Mouse (Mus musculus) gastrocnemius, postnatal 36 days (tissue): ENCODE measurements at regions not wholly inside any gene's neighbourhood (a gene's known extent, or its start where the extent isn't known, plus 50 kb on each side); places are given as distances from the start of the nearest gene placed in this dataset.

Experiments
- DNase-seq, 2 experiments: peaks; one replicate each; pipeline ENCODE4 v3.0.0; 2022
- intact Hi-C: fragments of 180-260 bp; cut with DNase I; formaldehyde crosslinking; loops from one replicate; pipeline ENCODE4 v1.15.1; 2025

DNA sequence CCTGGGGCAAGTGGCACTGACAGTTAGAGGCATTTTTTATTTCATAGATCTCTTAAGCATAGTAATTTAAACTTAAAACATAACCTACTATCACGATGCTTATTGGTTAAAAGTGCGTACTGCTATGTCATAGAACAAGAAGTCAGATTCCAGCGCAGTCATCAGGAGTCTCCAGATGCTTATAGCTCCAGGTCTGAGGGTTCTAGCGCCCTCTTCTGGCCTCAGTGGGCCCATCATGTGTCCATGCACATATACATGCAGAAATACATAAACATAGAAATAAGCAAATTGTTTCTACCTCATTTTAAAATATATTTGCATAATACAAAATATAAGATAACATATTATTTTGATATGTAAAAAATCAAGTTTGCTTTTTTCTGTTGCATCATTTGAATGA lies 1002.8 kb upstream of the Adgrl2 start:
- no peak for DNase-seq
- intact Hi-C loops, result no loop called here

DNA sequence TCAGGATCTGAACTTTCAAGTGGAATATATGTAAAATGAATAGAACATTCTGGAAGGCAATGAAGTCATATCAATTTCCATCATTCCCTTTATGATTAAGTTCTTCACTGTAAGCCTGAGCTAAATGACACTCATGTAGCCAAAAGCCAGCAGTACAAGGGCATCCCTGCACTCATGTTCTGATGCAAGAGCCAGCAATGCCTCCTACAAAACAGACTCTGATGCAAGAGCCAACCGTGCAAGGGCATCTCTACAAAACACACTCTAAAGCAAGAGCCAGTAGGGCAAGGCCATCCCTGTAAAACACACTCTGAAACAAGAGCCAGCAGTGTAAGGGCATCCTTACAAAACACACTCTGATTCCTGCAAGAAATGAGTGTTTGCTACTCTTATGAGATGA lies 997.4 kb upstream of the Adgrl2 start:
- DNase-seq, result no peak
- intact Hi-C loops, result no loop called here

DNA sequence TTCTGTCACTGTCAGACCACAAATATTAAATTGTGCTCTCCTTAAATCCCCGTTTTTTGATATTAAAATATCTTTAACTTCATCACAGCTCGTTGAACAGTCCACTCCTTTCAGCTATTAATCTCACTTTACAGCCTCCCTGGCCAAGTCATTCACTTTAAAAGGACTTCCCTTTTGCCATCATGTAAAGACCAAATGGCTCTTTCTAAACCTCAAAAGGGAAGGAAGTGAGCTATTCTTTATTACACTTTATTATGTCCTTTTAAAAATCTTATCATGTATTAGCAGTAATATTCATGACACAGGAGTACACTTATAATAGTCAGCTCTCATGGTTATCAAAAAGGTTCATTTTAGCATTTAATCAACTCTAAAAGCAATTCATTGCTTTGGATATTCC lies 966.6 kb upstream of the Adgrl2 start:
- intact Hi-C loops, result no loop called here
- no peak for DNase-seq

DNA sequence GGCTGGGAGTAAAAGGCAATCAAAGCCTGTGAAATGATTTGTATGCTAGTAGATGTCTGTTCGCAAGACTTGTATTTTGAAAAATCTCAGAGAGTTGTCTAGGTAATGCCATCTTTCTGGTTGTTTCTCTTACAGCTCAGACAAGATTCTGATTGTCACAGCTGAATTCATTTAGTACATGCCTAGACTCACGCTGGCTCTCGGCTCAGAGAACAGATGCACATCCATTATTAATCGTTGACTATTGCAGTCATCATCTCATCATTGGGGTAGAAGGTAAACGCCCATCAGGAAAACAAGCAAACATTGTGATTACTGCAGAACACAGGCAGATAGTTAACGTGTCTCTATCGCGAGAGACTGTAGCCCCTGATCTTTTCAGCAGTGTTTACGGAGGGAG lies 945.8 kb upstream of the Adgrl2 start:
- no peak for DNase-seq
- intact Hi-C loops, result no loop called here

DNA sequence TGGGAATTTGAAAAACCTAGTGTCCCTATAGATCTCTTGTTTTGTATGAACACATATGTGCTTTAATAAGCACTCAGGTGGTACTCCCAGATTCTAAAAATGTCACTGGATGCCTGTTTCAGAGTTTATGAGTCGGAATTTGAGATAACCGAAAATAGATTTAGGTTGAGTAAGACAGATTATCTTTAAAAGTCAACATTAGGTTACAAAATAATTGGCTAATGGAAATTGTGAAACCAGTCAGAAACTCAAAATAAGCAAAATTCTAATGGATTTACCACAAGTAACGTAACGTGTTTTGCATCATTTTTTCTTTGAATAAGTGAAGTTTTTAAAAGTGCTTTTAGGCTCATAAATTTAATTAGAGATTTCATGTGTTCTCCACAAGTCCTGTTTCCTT lies 944.5 kb upstream of the Adgrl2 start:
- intact Hi-C loops, result no loop called here
- DNase-seq, result no peak

DNA sequence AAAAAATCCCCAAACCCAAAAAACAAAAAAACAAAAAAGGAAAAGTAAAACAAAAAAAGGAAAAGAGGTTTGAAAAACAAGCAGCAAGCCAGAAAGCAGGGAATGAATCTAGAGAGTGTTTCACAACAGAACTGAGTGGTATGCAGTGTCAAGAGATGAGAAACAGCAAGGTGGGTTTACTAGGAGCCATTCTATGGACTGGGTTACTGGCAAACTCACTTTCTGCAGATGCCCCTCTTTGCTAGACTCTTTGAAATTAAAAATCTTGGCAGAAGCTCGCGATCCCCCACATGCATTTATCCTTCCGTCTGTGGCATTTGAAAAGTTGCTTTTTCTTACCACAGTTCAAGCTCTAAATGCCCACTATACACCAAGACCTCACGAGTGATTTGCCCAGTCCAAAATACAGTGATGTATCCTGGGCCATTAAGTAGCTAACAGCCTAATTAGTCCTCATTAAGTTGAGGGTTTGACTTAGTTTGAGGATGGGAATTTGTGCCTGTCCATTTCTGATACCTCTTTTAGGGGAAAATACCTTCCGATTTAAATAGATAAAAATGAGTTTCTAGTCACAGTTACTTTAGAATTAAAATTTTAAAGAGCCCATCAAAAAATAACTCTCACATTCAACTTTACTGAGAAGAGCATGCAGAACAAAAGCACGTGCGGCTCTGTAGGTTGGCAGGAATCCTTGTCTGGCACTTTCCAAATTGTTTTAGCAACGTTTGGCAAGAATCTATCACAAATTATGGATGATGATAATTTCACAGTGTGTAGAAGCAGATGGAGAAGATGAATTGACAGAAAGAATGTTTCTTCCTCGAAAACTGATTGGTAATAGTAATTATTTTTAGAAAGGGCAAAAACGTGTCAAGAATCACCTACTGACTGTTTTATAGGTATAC lies 938.4 kb upstream of the Adgrl2 start:
- DNase-seq, result no peak
- intact Hi-C loops, result no loop called here

DNA sequence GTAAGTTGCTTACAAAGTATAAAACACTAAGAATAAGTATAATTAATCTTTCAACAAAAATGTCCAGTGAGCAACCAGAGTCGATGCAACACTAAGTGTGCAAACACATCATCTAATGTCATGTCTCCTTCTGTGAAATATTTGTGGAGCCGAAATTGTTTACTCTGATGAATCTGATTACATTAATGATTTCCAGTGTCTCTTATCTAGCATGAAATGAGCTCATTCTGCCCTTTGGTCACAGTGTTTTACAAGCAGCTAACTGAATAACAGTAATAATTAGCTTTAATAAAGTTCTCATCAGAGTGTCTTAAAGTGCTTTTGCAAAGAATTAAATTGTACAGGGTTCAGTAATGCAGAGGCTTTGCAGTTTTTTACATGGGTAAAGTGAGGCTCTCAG lies 929.9 kb upstream of the Adgrl2 start:
- intact Hi-C loops, result no loop called here
- no peak for DNase-seq

DNA sequence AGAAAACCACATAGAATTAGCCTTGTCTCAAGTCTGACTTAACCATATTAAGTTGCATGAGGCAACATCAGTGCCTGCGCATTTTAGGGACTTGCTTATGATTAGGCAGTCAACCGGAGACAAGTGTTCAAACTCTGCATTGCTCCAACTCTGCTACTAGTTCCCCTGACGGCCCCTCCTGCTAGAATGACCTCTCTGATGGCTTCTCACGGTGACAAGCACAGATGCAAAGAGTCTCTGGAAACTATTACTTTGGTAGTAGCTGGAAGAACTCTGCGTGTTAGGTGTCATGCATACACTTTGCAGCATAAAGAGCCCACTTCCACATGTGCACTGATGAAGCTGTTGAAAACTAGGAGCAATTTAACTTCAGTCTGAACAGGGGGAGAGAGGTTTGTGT lies 927.8 kb upstream of the Adgrl2 start:
- intact Hi-C loops, result no loop called here
- DNase-seq, result no peak

DNA sequence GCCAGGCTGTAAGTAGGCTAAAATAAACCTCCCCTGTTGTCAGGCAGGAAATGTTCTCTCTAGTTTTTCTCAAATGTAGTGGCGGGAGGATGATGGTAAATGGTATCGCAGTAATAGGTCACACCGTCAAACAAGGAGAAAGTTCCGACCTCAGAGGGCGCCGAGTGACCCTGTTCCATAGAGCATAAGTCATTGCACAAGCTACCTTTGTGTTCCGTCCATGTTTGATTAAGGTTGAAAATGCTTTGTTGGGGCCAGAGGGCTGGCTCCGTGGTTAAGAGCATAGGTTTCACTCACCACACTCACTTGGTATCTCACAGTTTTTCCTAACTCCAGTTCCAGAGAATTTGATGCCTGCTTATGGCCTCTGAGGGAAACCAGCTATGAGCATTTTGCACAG lies 920.4 kb upstream of the Adgrl2 start:
- intact Hi-C loops, result no loop called here
- no peak for DNase-seq

DNA sequence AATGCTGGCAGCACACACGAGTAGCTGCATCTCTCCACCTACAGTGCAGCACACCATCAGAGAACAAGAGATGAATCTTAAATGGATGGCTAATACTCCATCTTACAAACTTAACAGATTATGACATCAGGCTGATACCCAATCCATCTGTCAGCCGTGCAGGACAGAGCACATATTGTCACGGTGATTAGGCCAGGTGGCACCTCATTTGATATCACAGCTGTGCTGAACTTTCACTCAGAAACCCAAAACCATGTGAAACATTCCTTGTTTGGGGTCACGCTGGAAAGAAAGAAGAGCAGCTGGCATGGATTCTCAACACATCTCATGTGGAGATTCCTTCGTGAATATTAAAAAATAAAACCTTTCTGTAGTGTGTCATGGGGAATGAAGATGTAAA lies 911.4 kb upstream of the Adgrl2 start:
- intact Hi-C loops, result no loop called here
- DNase-seq, result no peak

DNA sequence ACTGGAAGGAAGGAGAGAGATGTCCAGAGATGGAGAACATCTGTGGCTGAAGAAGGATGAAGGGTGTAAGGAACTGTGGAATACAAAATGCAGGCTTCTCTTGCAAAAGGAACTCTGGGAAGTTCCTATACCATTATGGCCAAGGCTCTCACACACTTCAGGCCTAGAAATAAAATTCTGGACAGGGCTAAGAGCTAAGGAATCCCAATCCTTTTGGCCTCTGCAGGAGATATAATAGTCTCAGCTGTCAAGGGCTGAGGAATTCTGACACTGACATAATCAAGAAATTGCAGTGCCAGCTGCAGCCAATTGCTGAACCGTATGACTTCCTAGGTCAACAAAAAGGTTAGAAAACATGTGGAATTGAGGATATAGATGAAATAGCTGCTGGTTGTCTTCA lies 886.2 kb upstream of the Adgrl2 start:
- intact Hi-C loops, result no loop called here

DNA sequence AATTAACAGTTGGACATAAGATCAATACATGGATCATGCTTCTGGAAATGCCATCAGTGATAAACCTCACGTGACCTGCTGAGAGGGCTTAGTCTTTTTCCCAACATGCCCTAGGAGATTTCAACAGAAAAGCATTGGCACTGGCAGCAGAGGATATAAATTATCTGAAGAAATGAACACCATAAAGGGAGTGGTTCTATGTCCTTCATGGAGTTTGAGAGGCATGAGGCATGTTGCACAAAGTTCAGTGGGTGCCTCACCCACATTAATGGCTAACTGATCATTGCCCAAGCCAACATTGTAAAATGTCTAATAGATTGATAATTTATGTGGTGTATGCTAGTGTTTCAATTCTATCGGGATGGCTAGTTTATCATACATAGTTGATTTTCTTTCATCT lies 875.6 kb upstream of the Adgrl2 start:
- intact Hi-C loops, result no loop called here
- no peak for DNase-seq

More for the DNA sequence above, 886.2 kb upstream of the Adgrl2 start:
- DNase-seq, result no peak

DNA sequence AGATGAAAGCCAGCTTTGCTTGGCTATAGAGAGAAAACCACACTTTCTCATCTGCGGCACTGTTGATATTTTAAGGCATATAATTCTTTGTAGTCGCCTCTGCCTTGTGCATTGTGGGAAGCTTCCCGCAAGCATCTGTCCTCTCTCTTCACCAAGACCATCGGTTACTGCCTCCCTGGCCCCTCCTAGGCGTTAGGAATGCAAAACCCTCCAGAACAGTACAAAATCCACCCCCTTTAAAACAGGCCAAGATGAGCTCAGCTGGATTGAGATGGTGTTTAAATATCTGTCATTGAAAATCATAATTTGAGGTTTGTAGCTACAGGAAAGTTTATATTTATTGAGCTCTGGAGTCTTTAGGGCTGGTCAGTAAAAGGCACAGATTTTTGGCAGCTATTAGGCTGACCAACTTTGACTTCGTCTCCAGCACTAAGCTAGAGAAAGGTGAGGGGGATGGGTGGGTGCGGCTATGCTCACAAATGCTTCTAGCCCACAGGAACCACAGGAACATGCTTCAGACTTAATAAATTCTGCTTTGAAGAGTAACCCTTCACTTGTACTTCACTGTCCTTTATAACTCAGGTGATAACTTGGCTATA lies 856.7 kb upstream of the Adgrl2 start:
- intact Hi-C loops, result no loop called here
- no peak for DNase-seq

DNA sequence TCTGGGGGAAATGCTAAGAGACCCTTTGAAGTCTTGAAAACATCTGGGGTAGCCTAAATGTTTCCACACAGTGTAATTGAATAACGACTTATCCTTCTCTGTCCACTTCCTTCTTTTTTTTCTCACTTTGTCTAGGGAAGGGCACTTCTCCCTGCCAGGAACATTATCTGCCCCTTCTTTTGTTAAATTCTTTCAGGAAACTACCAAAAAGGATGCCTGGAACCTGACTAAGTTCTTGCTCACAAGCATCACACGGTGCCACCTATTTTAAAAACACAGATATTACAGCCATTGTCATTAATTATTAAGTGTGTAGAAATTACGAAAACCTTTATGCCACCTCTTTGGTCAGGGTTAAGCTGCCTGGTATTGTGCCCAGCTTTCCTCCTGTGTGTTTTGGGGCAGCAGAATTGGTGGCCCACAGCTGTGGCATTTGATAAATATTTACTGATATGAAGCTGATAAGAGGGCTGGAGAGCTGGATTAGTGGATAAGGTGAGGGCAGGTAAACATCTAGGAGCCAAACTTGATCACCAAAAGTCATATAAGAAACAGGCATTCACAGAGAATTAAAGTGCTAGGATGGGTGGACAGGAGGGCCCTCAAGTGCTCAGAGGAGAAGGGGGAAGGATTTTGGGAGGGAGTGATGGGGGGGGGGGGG lies 855.6 kb upstream of the Adgrl2 start:
- intact Hi-C loops, result no loop called here
- DNase-seq, result no peak

DNA sequence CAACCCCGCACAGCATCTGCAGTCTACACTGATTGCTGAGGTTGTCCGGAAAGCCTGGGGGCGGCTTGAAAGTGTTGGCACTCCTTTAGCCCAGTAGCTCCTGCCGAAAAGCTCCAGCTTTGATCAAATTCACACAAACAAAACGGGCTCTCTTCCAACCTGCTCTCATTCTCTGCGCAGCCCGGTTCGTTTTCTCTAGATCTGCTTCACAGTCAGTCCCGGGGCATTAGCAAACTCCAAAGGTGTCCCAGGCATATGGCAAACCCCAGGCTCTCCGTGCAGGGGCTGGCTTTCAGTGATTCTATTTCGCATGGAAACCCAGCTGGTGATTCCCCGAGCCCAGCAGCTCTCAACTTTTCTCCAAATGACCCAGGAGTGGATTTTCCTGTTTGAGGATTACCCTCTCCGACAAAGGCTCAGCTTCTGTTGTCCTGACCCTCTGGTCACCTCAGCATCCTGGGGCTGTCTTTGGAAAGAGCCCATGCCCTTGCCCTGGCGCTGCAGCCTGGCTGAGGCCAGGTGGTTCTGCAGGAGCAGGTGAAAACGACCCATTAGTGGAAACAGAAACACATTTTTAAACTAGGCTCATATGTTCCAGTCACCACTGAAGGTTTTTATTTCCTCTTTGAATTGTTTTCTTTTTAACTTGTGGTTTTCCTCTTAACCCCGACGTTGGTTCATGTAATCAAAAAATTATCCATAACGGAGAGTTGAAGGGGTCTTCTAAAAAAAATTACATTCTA lies 854.9 kb upstream of the Adgrl2 start:
- no peak for DNase-seq
- intact Hi-C loops, result no loop called here

DNA sequence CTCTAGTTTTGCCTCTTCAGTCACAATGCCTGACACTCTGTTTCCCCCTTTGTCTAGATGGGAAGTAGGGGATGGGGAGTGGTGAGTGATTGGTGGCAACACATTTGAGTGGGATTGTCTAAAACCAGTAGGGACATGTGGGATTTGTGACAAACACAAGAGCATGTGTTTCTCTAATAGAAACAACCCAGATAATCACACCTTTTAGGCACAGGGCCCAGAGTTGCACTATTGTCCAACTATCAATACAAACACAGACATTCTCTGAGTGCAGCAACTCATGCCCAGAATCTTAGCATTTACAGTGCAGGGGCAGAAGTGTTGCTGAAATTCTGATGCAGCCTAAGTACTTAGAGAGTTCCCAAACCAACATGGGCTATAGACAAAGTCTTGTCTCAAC lies 847.6 kb upstream of the Adgrl2 start:
- intact Hi-C loops, result no loop called here
- no peak for DNase-seq

DNA sequence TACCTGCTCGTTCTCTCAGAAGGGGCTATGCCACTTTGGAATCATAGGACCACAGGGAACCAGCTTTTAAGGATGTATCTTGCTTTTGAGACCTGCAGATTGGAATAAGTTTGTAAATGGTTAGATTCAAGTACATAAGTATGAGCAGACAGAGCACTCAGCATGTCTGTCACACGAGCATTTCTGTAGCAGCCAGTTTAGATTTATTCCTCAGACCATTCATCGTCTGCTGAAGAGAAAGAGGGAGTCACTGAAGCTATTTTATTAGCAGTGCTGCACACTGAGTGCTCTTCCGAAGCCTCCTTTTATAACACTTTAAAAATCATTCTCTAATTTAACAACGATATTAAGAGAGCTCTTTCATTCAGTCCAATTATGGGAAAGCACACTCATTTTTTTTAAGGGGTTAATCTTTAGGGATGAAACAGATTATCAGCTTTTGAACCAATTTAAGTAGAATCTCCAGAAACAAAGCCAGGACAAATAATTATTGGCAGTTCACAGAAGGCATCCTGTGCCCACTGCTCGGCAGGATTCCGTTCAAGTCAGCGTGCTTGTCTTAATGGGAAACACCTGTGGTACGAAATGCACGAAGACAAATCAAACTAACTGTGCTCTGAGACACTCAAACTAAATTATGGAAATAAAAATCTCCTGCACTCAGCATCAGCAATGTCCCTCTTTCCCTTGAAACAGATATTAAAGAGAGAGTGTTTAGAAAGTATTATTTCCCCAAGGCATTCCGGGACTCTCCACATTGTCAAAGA lies 846.3 kb upstream of the Adgrl2 start:
- intact Hi-C loops, result no loop called here
- DNase-seq, result no peak

DNA sequence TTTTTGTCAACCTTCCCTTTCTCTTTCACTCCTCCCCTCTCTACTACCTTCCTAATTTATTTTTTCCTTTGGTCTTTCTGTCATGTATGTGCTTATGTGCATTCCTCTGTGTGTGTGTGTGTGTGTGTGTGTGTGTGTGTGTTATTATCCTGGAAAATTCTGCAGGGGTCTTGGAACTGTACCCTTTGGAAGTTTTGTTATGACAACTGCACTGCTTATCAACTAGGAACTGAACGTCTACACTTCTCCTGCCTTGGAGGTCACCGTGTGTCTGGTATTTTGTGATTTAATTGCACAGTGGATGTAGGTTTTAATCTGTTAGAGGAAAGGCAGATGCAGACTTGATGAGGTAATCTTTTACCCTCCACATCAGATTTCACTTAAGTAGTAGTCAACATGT lies 836.8 kb upstream of the Adgrl2 start:
- DNase-seq, result no peak
- intact Hi-C loops, result no loop called here

DNA sequence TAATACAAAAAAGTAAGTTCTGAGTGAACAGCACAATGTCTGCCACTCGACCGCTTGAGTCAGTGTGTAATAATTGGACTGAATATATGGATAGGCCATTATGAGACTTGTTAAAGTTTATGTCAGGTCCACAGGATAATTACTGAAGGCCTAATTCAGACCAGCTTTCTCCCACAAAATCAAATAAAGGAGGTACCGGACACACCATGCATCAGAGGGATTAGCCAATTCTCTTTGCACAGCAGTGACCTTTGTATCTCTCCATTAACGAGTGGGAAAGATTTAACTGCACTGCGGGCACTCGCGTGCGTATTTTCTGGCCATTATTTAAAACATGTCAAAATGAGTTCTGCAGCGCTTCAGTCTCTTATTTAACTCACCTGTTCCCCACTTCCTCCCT lies 836.4 kb upstream of the Adgrl2 start:
- DNase-seq, result no peak
- intact Hi-C loops, result no loop called here

DNA sequence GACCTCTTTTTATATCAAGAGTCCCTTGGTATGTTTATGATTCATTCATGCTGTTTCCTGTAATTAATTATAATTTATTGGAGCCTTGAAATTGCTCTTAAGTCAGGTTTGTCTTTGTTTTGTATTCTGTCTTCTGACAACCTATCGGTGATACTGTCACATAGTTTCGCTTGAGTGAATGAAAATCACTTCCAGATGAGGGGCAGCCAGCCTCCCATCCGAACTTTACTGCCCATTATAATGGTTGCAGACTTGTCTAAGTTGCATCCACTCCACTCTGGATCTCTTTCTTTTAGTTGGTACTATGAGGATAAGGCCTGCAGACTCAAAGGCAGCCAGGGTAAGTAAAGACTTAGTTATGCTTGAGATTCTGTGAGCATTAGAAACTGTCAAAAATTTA lies 830.3 kb upstream of the Adgrl2 start:
- intact Hi-C loops, result no loop called here
- no peak for DNase-seq

DNA sequence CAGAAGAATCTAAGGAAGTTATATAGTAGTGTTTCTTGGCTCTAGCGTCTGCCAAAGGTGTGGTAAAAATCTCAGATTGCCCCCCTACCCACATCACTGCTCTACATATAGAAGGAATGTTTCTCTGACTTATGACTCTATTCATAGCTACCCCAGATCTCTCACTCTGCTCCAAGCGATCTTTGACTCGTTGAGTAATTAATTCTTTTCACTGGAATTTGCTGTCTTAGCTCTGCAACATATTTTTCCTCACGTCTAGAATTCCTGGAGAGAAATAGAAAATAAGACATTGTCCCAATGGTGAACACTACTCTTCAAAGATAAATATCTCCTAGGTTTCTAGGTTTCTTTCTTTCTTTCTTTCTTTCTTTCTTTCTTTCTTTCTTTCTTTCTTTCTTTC lies 829.5 kb upstream of the Adgrl2 start:
- intact Hi-C loops, result no loop called here
- DNase-seq, result no peak
